Mouse (Mus musculus): Measurements from ENCODE around the gene Pla2g2c.

DNA sequence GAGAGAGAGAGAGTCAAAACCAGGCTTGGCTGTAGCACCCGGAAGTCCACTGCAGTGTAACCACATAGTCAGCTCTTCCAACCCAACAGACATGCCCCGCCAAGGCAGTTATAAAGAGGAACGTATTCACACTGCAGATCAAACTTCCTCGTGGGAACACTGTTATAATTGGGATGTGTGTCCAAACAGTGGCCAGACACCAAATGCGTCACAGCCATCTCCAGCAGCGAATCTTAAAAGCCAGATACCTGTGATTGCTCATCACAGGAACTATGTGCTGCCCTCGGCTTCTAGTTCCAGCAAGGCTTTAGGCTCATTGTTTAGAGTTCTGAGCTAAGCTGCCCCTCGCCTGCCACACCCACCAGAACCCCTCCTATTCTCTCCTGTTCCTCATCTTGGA lies 22.1 kb upstream of the Pla2g2c start:
- TF ChIP-seq CTCF (IDR thresholded peaks at IDR 0.05; ENCODE audit: low read depth) (no peak), EP300 (IDR thresholded peaks at IDR 0.05; ENCODE audit: low read depth) (no peak)
